Mouse (Mus musculus): ENCODE measurements around the gene Scn3b. TPM values are rescaled to one million over a fixed set of nuclear protein-coding genes. Genes with fewer than 3 reads are reported as not detected.

Gene Scn3b
- polyA plus RNA-seq, 1 experiment from 2014 or later = 9.1 TPM

- H3K9ac ChIP-seq (ENCODE audit: low read length) = no peak overlapping the region
- H3K36me3 ChIP-seq (ENCODE audit: control insufficient read depth, insufficient read depth, low read length) = no peaks in the 10 kb centered on the region
- no peak for ATAC-seq (ENCODE audit: low read depth)
- H3K4me3 ChIP-seq (ENCODE audit: low read length) = no peak overlapping the region
- H3K4me1 ChIP-seq (replicated peaks; ENCODE audit: control insufficient read depth, insufficient read depth, low read length) = peaks cover 13% of the 10 kb centered on the region
- H3K9me3 ChIP-seq (ENCODE audit: control insufficient read depth, low read length) = no peaks in the 10 kb centered on the region; the same call in 1 of the 2 replicates
- no peak overlapping the region for H3K4me2 ChIP-seq (ENCODE audit: low read depth, low read length)
- no peak overlapping the region for H3K27ac ChIP-seq (ENCODE audit: low read length)
- H3K27me3 ChIP-seq (ENCODE audit: control insufficient read depth, insufficient read depth, low read depth, low read length) = no peaks in the 10 kb centered on the region; the same call in 1 of the 2 replicates
- 34% methylated on average over 4 of the region's 4 CpGs for WGBS
Observed at GRCm38 (mm10) chr9:40239749-40240148, 29.3 kb upstream of the Scn3b start.

GRCm38 (mm10) chr9:40240311-40240710 is 28.7 kb upstream of the Scn3b start:
- no peaks in the 10 kb centered on the region for H3K36me3 ChIP-seq (ENCODE audit: control insufficient read depth, insufficient read depth, low read length)
- no peak overlapping the region for H3K27ac ChIP-seq (ENCODE audit: low read length)
- H3K4me2 ChIP-seq (ENCODE audit: low read depth, low read length) = no peak overlapping the region
- no peaks in the 10 kb centered on the region; the same call in 1 of the 2 replicates for H3K9me3 ChIP-seq (ENCODE audit: control insufficient read depth, low read length)
- ATAC-seq (ENCODE audit: low read depth) = no peak
- H3K9ac ChIP-seq (ENCODE audit: low read length) = no peak overlapping the region
- H3K4me1 ChIP-seq (replicated peaks; ENCODE audit: control insufficient read depth, insufficient read depth, low read length) = peaks cover 13% of the 10 kb centered on the region
- H3K27me3 ChIP-seq (ENCODE audit: control insufficient read depth, insufficient read depth, low read depth, low read length) = no peaks in the 10 kb centered on the region; the same call in 1 of the 2 replicates
- no peak overlapping the region for H3K4me3 ChIP-seq (ENCODE audit: low read length)
- 32% methylated on average over 5 of the region's 5 CpGs for WGBS

DNA sequence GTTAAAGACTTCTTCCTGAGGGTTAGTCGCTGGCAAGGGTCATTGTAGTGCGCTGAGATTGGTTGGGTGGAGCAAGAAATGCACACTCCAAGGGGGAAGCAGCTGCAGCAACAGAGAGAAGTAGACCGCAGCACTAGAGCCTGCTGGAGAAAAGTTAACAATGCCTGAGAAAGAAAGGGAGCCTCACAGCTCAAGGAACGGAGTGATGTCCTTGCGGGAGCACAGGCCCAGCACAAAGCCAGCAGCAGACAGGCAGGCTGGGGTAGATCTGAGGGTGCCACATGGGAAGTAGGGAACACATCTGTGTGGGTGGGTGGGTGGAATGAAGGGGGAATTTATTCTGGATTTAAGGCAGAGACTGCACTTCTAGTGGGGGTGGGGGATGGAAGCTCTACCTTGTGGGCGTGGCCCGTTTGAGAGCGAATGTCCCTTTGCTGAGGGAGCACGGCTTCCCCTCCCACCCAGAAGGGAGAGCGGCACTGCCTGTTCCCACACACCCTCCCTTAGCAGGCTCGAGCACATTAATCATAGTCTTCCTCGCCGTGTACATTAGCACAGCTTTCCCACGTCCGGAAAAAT is 27.7 kb upstream of the Scn3b start:
- H3K4me3 ChIP-seq (ENCODE audit: low read length) = peak overlapping the region; percentile 50
- 1% methylated on average over 15 of the region's 15 CpGs for WGBS
- H3K9me3 ChIP-seq (ENCODE audit: control insufficient read depth, low read length) = no peaks in the 10 kb centered on the region; the same call in 1 of the 2 replicates
- peak overlapping the region; percentile 61 for H3K9ac ChIP-seq (ENCODE audit: low read length)
- no peaks in the 10 kb centered on the region for H3K36me3 ChIP-seq (ENCODE audit: control insufficient read depth, insufficient read depth, low read length)
- H3K4me2 ChIP-seq (ENCODE audit: low read depth, low read length) = peak overlapping the region; percentile 75
- peak; percentile 85 for ATAC-seq (ENCODE audit: low read depth)
- H3K4me1 ChIP-seq (replicated peaks; ENCODE audit: control insufficient read depth, insufficient read depth, low read length) = peaks cover 13% of the 10 kb centered on the region
- no peaks in the 10 kb centered on the region; the same call in 1 of the 2 replicates for H3K27me3 ChIP-seq (ENCODE audit: control insufficient read depth, insufficient read depth, low read depth, low read length)
- H3K27ac ChIP-seq (ENCODE audit: low read length) = no peak overlapping the region

DNA sequence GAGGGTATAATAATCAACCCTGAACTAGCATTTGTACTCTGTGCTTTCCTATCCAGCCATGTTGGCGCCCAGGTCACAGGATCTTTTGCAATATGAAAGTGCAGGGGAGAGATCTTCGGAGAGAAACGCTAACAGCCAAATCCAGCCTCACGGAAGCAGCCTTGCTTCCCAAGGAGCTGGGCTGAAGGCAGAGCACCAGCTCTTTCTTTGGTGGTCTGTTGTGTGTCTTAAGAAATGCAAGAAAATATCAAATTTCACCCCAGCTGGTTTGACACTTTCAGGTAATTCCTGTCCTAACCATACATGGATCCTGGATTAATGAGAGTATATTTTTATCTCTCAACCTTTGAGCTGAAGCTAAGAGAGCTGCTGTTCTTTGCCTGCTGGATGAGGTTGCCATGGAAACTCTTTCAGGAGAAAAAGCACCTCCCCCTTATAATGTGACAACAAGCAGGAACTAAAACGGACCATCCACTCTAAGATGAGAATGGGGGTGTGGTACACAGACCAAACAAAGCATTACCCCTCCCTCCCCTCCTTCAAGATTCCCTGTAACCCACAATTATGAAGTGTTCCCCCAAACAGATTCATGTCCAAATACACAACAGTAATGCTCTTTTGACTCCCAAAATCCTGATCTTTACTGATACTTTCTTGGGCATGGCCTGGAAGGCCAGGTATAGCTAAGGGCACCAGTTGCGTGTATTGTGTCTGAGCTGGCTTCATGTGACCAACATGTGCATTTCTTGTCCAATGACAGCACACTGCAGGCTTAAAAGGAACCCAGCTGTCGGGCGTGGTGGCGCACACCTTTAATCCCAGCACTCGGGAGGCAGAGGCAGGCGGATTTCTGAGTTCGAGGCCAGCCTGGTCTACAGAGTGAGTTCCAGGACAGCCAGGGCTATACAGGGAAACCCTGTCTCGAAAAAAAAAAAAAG is 26.8 kb upstream of the Scn3b start:
- peak overlapping the region; percentile 61 for H3K9ac ChIP-seq (ENCODE audit: low read length)
- peaks cover 13% of the 10 kb centered on the region for H3K4me1 ChIP-seq (replicated peaks; ENCODE audit: control insufficient read depth, insufficient read depth, low read length)
- peak overlapping the region; percentile 50 for H3K4me3 ChIP-seq (ENCODE audit: low read length)
- ATAC-seq (ENCODE audit: low read depth) = no peak
- H3K27ac ChIP-seq (ENCODE audit: low read length) = peak overlapping the region; percentile 22; the same call in 1 of the 2 replicates
- no peaks in the 10 kb centered on the region; the same call in 1 of the 2 replicates for H3K9me3 ChIP-seq (ENCODE audit: control insufficient read depth, low read length)
- 55% methylated on average over 13 of the region's 13 CpGs for WGBS
- H3K4me2 ChIP-seq (ENCODE audit: low read depth, low read length) = peak overlapping the region; percentile 75
- H3K36me3 ChIP-seq (ENCODE audit: control insufficient read depth, insufficient read depth, low read length) = no peaks in the 10 kb centered on the region
- H3K27me3 ChIP-seq (ENCODE audit: control insufficient read depth, insufficient read depth, low read depth, low read length) = no peaks in the 10 kb centered on the region; the same call in 1 of the 2 replicates

DNA sequence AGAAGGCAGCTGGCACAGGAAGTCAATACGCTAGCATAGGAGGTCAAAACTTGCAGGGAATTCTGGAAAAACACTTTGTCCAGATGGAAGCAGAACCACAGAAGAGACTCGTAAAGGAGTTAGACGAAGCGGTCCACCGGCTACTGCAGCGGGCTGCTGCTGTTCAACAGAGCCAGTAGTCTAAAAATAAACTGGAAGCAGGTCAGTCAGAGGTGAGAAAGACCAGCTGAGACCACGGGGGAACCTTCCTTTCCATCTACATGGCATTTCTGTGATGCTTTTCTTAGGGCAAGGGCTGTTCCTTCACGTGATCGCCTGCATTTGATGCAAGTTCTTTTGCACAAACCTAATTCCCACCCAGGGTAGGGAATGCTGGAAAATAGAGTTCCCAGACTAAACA is 23.6 kb upstream of the Scn3b start:
- Histone ChIP-seq H3K4me3 (ENCODE audit: low read length) (no peak overlapping the region), H3K27me3 (ENCODE audit: control insufficient read depth, insufficient read depth, low read depth, low read length) (no peaks in the 10 kb centered on the region; the same call in 1 of the 2 replicates), H3K9me3 (ENCODE audit: control insufficient read depth, low read length) (no peaks in the 10 kb centered on the region), H3K9ac (ENCODE audit: low read length) (no peak overlapping the region), H3K4me2 (ENCODE audit: low read depth, low read length) (no peak overlapping the region), H3K27ac (ENCODE audit: low read length) (no peak overlapping the region), H3K4me1 (replicated peaks; ENCODE audit: control insufficient read depth, insufficient read depth, low read length) (peaks cover 13% of the 10 kb centered on the region), H3K36me3 (ENCODE audit: control insufficient read depth, insufficient read depth, low read length) (no peaks in the 10 kb centered on the region)
- WGBS = 38% methylated on average over 9 of the region's 9 CpGs
- no peak for ATAC-seq (ENCODE audit: low read depth)

DNA sequence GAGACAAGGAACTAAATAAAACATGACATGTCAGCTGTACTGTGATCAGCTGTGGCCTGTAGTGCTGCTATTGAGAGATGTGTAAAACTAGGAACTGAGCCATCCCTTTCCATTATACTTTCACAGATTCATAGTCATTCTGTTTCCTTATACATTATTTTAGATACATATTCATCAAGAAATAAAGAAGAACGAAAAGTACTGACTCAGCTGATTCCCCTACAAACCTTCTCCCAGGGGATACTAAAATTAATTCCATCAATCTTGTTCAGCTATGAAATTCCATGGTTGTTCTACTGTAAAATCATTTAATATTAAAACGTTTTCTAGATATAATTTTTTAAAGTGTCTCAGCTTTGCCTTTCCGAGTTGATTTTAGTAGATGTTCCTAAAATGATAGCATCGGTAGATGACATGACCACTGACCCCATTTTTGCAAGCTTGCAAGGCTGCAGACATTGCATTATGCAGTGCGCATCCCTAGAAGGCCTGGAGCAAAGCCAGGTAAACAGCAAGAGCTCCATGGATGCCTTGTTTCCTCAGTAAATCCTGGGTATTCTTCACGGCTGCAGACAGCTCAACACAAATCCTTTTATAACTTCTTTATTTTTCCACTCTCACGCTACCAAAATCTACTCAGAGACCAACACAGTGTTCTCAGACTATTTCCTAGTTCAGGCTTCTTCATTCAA is 22.9 kb upstream of the Scn3b start:
- H3K4me2 ChIP-seq (ENCODE audit: low read depth, low read length) = no peak overlapping the region
- H3K27ac ChIP-seq (ENCODE audit: low read length) = no peak overlapping the region
- no peak for ATAC-seq (ENCODE audit: low read depth)
- no peaks in the 10 kb centered on the region; the same call in 1 of the 2 replicates for H3K27me3 ChIP-seq (ENCODE audit: control insufficient read depth, insufficient read depth, low read depth, low read length)
- H3K36me3 ChIP-seq (ENCODE audit: control insufficient read depth, insufficient read depth, low read length) = no peaks in the 10 kb centered on the region
- peaks cover 11% of the 10 kb centered on the region for H3K4me1 ChIP-seq (replicated peaks; ENCODE audit: control insufficient read depth, insufficient read depth, low read length)
- H3K9ac ChIP-seq (ENCODE audit: low read length) = no peak overlapping the region
- WGBS = 76% methylated on average over 7 of the region's 7 CpGs
- no peaks in the 10 kb centered on the region for H3K9me3 ChIP-seq (ENCODE audit: control insufficient read depth, low read length)
- H3K4me3 ChIP-seq (ENCODE audit: low read length) = no peak overlapping the region

DNA sequence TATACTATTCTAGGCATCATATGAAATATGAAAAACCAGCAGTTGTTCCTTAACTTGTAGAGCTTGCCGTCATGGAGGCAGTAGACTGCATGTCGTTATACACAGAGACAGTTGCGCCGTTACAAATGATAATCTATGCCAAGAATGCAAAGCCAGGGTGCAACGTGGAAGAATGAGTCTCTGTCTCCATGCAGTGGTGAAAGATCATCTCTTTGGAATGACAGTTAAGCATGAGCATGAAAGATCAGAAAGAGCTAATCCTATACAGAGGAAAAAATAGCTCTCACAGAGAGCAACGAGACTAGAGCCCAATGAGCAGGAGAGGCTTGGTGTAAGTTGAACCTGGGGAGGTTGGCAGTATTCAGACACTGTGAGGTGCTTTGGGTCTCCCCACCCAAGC is 22.3 kb upstream of the Scn3b start:
- Histone ChIP-seq H3K9me3 (ENCODE audit: control insufficient read depth, low read length) (no peaks in the 10 kb centered on the region), H3K4me1 (replicated peaks; ENCODE audit: control insufficient read depth, insufficient read depth, low read length) (peaks cover 6% of the 10 kb centered on the region; the same call in 1 of the 2 replicates), H3K4me3 (ENCODE audit: low read length) (no peak overlapping the region), H3K27ac (ENCODE audit: low read length) (no peak overlapping the region), H3K4me2 (ENCODE audit: low read depth, low read length) (no peak overlapping the region), H3K27me3 (ENCODE audit: control insufficient read depth, insufficient read depth, low read depth, low read length) (no peaks in the 10 kb centered on the region), H3K36me3 (ENCODE audit: control insufficient read depth, insufficient read depth, low read length) (no peaks in the 10 kb centered on the region), H3K9ac (ENCODE audit: low read length) (no peak overlapping the region)
- ATAC-seq (ENCODE audit: low read depth) = no peak
- WGBS = 76% methylated on average over 6 of the region's 6 CpGs

DNA sequence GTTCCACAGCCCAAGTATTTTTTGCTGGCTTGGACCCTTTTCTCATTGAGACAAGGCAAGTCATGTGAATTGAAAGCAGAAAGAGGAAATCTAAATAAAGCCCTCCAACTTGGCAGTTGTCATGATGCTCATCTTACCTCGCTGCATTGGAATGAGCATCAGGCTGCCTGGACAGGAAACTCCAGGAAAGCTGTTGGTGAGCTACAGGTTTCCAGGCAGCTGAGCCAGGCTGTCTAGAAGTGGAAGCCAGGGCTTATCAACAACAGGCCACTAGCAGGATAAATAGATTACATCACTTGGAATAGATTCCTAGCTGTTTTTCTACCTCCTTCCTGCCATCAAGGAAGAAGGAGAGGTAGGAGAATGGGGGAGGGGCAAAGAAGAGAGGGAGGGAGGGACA is 19.9 kb upstream of the Scn3b start:
- 47% methylated on average over 1 of the region's 1 CpGs for WGBS
- ATAC-seq (ENCODE audit: low read depth) = peak; percentile 51; the same call in 1 of the 2 replicates
- H3K27ac ChIP-seq (ENCODE audit: low read length) = peak overlapping the region; percentile 54

DNA sequence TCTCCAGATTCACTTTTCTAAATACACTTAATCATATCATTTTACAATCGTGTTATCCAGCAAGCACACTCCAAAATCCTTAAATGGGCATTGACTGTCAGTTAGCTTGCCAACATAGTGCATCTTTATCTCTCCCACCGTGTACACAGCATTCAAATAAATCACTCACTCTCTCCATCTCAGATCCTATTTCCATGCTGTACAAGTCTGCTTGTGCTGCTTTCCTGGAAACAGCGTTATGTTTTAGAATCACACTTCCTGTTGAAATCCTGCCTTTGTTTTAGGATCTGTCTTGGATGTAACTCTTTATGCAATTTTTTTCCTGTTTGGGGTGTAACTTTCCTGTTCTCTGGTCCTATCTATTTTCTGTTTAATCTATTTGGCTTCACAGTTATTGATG is 16.6 kb upstream of the Scn3b start:
- WGBS = 37% methylated on average over 3 of the region's 3 CpGs
- H3K9ac ChIP-seq (ENCODE audit: low read length) = no peak overlapping the region
- peak overlapping the region; percentile 36 for H3K27ac ChIP-seq (ENCODE audit: low read length)
- no peak overlapping the region for H3K4me3 ChIP-seq (ENCODE audit: low read length)
- peak; percentile 45; the same call in 1 of the 2 replicates for ATAC-seq (ENCODE audit: low read depth)
- no peaks in the 10 kb centered on the region for H3K9me3 ChIP-seq (ENCODE audit: control insufficient read depth, low read length)
- H3K4me1 ChIP-seq (replicated peaks; ENCODE audit: control insufficient read depth, insufficient read depth, low read length) = no peaks in the 10 kb centered on the region
- H3K27me3 ChIP-seq (ENCODE audit: control insufficient read depth, insufficient read depth, low read depth, low read length) = no peaks in the 10 kb centered on the region
- no peaks in the 10 kb centered on the region for H3K36me3 ChIP-seq (ENCODE audit: control insufficient read depth, insufficient read depth, low read length)
- no peak overlapping the region for H3K4me2 ChIP-seq (ENCODE audit: low read depth, low read length)

More for the DNA sequence above, 19.9 kb upstream of the Scn3b start:
- Histone ChIP-seq H3K36me3 (ENCODE audit: control insufficient read depth, insufficient read depth, low read length) (no peaks in the 10 kb centered on the region), H3K9ac (ENCODE audit: low read length) (no peak overlapping the region), H3K9me3 (ENCODE audit: control insufficient read depth, low read length) (no peaks in the 10 kb centered on the region), H3K4me1 (replicated peaks; ENCODE audit: control insufficient read depth, insufficient read depth, low read length) (no peaks in the 10 kb centered on the region), H3K27me3 (ENCODE audit: control insufficient read depth, insufficient read depth, low read depth, low read length) (no peaks in the 10 kb centered on the region), H3K4me3 (ENCODE audit: low read length) (no peak overlapping the region), H3K4me2 (ENCODE audit: low read depth, low read length) (no peak overlapping the region)

Data from lung, embryonic 16.5 days (tissue).